Mouse (Mus musculus): ENCODE measurements around the gene Trip10.

Trip10 gene

DNA sequence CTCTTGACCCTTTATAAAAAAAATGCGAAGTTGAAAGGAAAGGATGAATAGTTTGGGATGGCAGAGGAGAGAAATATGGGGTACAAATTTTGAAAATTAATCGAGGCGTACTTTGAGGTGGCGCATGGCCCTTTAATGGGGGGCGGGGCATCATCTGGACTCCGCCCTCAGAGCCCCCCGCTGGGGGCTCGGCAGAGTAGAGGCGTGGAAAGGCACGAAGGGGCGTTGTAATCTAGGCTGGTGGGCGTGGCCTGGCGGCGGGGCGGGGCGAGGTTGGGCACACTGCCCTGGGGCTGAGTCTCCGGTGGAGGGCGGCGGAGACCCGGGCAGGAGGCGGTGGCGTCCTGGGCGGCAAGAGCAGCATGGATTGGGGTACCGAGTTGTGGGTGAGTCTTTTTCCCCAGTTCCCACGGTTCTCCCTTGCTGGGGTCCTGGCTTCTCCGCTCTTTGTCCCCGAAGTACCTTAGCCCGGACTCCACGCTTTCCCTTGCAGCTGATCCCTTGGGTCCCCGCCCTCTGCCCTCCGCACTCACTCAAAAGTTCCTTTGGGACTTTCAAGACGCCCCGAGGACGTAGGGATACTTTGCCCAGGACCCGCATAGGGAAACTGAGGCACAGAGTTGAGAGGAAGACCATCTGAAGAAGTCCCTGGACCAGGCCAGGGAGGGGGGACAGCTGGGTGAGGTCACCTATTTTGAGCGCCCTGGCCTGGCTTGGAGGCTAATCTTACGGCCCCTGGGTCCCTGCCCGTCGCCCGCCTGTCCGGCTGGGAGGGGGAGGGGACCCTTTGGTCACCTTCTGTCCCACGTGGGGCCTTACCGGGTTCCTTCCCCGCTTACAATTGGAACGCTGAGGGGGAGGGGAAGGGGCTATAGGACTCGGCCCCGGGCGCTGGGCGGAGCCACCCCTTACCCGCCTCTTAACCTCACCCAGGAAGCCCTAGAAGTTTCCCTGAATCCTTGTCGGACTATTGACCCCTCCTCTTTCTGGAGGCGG, at the start of gene Trip10:
TSS of gene Trip10 (plus strand) at position 270 of the 996 bp plus-strand sequence.
- peak; percentile 92 for DNase-seq (ENCODE audit: extremely low read depth, insufficient read length, low spot score)

DNA sequence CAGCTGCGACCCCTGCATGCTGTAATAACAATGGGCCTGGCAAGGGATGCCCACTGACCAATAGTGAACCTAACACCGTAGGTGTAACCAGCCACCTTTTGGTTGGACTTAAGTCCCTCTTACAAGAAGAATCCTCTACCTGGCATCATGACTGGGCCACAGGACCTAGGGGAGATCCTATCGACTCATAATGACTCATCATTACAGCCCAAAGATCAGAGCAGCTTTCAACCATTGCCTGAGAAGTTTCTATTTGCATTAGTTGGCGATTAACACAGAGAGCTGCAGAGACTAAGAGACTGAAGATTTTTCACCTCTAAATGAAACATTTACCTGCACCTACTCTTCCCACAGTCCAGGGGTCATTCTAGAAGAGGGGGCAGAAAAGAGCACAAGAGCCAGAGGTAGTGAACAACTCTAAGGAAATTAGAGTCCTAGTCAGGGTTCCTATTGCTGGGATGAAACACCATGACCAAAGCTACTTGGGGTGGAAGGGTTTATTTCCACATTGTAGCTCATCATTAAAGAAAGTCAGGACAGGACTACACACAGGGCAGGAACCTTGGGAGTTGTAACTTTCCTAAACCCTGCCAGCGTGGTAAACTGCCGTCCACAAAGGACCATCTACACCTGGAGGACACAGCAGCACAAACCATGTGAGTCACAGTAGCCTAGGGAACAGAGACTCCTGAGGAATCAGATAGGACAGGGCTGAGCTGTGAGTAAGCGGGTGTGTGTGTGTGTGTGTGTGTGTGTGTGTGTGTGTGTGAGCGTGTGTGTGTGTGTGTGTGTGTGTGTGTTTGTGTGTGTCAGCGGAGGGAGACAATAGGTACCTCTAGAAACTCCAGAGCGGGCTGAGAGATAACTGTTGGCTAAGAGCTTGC, 47.2 kb upstream of the Trip10 start:
- no peak for DNase-seq (ENCODE audit: extremely low read depth, insufficient read length, low spot score)

- DNase-seq (ENCODE audit: extremely low read depth, insufficient read length, low spot score): no peak
Observed at GRCm38 (mm10) chr17:57207938-57208337, 41.3 kb upstream of the Trip10 start.

DNA sequence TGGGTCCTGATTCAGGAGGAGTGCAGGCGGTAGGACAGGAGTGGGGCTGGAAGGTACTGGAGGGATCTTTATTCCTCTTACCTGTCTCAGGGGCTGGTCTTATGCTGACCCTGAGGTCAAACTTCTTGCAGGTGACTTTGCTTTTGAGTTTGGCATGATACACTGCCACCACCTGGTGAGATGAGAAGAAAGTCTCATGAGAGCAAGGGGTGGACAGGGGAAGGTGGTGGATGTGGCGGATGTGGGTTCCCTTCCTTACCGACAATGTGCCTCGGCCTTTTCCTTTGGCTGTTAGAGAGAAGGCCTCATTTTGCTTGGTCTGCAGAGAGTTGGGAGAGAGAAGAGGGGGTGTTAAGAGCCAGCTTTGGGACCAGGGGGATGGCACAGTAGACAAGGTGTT, 39.9 kb upstream of the Trip10 start:
- DNase-seq (ENCODE audit: extremely low read depth, insufficient read length, low spot score): no peak

DNA sequence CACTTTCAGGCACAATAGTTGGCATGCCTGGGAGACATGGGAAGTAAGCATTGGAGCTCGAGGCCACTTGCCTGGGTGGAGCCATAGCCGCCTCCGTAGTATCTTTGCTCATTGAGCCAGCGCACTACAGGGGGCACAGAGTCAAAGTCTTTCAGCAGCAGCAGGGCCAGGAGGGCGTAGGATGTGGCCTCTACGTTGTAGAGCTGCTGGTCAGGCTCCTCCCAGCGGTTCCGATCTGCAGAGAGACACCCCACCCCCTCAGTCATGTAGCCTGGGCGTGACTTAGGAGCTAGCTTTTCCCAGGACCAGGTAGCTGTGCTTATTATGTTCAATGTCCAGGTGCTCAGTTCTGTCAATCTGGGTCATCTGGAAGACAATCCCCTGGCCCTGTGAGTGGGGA, 37.8 kb upstream of the Trip10 start:
- no peak for DNase-seq (ENCODE audit: extremely low read depth, insufficient read length, low spot score)

- no peak for DNase-seq (ENCODE audit: extremely low read depth, insufficient read length, low spot score)
Observed at GRCm38 (mm10) chr17:57214676-57215387, 34.4 kb upstream of the Trip10 start.

- no peak for DNase-seq (ENCODE audit: extremely low read depth, insufficient read length, low spot score)
Observed at GRCm38 (mm10) chr17:57218335-57218900, 30.8 kb upstream of the Trip10 start.

DNA sequence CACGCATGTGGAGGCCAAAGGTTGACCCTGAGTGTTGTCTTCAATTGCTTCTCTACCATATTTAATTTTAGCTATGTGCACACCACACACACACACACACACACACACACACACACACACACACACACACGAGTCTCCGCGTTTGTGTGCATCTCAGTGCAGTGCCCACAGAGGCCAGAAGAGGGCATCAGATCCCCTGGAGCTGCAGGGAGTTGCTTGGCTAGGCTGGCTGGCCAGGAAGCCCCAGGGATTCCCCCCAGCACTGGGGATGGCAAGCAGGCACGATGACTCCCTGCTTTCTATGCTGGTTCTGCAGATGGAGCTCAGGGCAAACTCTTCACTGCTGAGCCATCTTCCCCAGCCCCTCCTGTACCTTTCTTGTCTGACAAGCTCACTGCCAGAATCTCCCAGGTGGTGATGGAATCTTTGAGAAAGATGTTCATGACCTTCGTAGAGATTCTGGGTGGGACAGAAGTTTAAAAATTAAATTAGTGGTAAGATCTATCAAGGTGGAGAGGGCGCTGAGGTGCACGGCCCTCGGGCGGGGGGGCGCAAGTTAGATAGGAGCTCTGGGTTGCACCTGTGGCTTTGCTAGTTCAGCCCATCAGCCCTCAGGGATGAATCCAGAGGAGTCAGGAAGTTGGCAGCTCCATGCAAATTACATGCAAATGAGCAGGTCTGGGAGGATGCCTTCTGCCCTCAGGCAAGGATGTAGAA, 29.9 kb upstream of the Trip10 start:
- DNase-seq (ENCODE audit: extremely low read depth, insufficient read length, low spot score): peak; percentile 44

- no peak for DNase-seq (ENCODE audit: extremely low read depth, insufficient read length, low spot score)
Observed at GRCm38 (mm10) chr17:57219884-57220207, 29.4 kb upstream of the Trip10 start.

- no peak for DNase-seq (ENCODE audit: extremely low read depth, insufficient read length, low spot score)
Observed at GRCm38 (mm10) chr17:57221911-57222310, 27.3 kb upstream of the Trip10 start.

DNA sequence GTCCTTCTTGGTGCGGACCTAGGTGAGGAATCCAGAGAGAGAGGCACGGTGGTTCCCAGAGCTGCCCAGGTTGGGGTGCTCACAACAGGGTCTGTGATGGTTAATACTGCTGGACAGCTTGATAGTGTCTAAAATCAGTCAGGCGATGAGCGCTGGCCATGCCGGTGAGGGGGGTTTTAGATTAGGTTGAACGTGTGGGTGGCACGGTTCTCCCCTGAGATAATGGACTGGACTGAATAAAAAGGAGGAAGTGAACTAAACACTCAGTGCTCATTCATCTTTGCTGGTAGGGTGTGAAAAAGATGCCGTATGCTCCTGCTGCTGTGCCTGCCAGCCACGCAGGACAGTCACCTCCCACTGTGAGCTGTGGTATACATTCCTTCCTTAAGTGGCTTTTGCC, 25.9 kb upstream of the Trip10 start:
- no peak for DNase-seq (ENCODE audit: extremely low read depth, insufficient read length, low spot score)

- no peak for DNase-seq (ENCODE audit: extremely low read depth, insufficient read length, low spot score)
Observed at GRCm38 (mm10) chr17:57227468-57227867, 21.8 kb upstream of the Trip10 start.

- DNase-seq (ENCODE audit: extremely low read depth, insufficient read length, low spot score): peak; percentile 49
Observed at GRCm38 (mm10) chr17:57228014-57228413, 21.2 kb upstream of the Trip10 start, which contains the start of gene C3. C3 (minus strand) TSS chr17:57228136.

DNA sequence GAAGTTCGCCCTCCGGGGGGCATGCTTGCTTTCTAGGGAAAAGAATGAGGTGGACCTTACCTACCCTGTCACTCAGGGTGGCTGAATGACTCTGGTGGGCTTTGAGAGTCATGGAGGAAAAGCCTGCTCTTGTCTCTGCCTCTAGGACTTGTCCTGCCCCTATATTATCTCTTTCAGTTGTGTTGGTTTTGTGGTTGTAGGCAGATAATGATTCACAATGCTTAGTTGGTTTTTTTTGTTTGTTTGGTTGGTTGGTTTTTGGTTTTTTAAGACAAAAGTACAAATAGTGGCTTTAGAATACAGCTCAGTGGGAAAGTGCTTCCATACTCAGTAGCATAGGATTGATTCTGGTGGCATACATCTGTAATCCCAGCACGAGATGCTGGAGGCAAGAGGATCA, 20.4 kb upstream of the Trip10 start:
- DNase-seq (ENCODE audit: extremely low read depth, insufficient read length, low spot score): no peak

DNA sequence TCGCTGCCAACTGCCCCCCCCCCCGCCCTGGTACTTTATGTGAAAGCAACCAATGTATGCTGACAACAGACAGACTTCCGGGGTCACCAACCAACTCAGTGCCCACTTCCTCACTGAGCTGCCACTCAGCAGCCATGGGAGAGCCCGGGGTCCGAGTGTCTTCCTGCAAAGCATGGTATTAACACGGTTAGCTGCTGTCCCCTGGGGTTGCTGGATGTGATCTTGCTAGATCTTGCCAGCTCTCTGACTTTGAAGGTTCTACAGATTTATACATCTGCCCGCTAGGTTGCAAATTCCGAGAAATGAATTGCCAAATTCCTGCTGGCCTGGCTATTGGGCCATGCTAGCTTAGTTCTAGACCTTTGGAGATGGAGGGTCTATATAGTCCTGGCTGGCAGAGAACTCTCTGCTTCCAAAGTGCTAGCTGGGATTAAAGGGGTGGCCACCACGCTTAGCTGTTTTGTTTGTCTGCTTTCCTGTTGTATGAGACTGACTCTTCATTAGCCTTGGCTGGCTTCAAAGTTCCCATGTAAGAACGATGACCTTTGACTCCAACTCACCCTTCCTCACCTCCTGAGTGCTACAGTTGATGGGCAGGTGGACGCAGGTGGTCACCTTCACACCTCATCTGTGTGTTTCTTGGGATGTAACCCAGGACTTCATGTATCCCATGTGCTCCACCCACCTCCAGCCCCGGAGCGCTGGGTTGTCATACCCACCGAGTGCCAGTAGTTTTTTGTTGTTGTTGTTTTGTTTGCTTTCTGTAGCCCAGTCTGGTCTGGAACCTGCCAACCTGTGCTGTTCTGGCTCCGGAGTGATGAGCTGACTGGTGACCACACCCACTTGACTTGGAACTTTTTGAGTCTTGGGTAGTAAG, 19.2 kb upstream of the Trip10 start:
- DNase-seq (ENCODE audit: extremely low read depth, insufficient read length, low spot score): no peak

DNA sequence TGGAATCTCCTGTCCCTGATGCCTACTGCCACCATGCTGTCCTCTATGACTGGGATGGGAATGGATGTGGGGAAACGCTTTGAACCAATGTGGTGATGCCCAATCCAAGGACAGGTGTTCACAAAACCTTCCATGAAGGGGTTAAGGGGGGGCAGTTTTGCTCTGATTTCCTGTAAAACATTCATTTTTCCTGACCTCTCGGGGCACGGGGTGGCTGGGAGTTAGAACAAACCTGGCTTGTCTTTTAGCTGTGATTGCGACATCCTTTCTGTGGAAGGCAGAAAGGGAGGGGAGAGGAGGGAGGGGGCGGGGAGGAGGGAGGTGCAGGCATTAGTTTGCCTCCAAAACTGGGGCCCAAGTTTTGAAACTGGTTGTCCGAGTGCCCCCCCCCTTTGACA, 18.5 kb upstream of the Trip10 start:
- DNase-seq (ENCODE audit: extremely low read depth, insufficient read length, low spot score): no peak

DNA sequence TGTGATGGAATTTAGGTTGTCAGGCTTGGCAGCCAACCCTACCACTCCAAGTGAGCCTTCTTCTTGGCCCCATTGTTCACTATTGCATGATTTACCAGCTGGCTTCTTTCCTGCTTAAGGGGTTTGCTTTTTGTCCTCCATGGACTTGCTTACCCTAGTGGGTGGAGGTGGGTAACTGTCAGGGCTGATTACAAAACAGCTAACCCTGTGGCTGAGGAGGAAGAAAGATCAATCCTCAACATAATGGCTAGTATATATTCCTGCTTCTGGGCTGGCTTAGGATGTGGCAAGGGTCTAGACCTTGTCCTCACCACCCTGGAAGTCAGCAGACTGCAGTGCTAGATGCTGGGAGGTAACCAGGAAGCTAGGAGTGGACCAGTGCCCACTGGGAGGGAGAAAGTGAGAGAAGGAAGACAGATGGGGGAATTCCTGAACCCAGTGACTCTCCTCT, 17.9 kb upstream of the Trip10 start:
- no peak for DNase-seq (ENCODE audit: extremely low read depth, insufficient read length, low spot score)

- no peak for DNase-seq (ENCODE audit: extremely low read depth, insufficient read length, low spot score)
Observed at GRCm38 (mm10) chr17:57232200-57232599, 17.1 kb upstream of the Trip10 start.

- no peak for DNase-seq (ENCODE audit: extremely low read depth, insufficient read length, low spot score)
Observed at GRCm38 (mm10) chr17:57233038-57233437, 16.2 kb upstream of the Trip10 start.

All from 3134 (cell line).